Mouse (Mus musculus) testis, adult 10 weeks (tissue): ENCODE results near the gene Igbp1. TPM values are rescaled to one million over a fixed set of nuclear protein-coding genes. Genes with fewer than 3 reads are reported as not detected.

Source experiments
- polyA plus RNA-seq: library from polyadenylated mRNA; stranded (reverse); fragments of 350-450 nt; fragmentation: Illumina TruSeq; extraction: RNeasy Lipid Tissue Mini Kit (QIAGEN cat#74804); gene quantifications from one replicate; pipeline ENCODE4 v1.2.3, GENCODE M21; 2014; ENCODE audit warnings: low read depth, low replicate concordance

The Igbp1 gene
- polyA plus RNA-seq, result 9.2 TPM

GRCm38 (mm10) chrX:100494068-100494978, at the start of gene Igbp1:
Gene Igbp1 (plus strand): TSS chrX:100494291.

GRCm38 (mm10) chrX:100524471-100524870, 30.4 kb downstream of the Igbp1 start, which contains the start of gene Dgat2l6:
Gene Dgat2l6 (plus strand): TSS chrX:100524838.

Other genes with a start within 250 kb of the Igbp1 start
- not detected for gene Otud6a, start 65.3 kb upstream of the Igbp1 start, polyA plus RNA-seq
- gene Awat2, start 51.6 kb upstream of the Igbp1 start, polyA plus RNA-seq, result 1.2 TPM
- not detected for gene Dgat2l6, start 30.5 kb downstream of the Igbp1 start, polyA plus RNA-seq
- not detected for gene Awat1, start 78.0 kb downstream of the Igbp1 start, polyA plus RNA-seq
- not detected for gene P2ry4, start 100.6 kb downstream of the Igbp1 start, polyA plus RNA-seq
- gene Arr3, start 111.2 kb downstream of the Igbp1 start, polyA plus RNA-seq, result not detected
- gene Kif4, start 131.4 kb downstream of the Igbp1 start, polyA plus RNA-seq, result 5.5 TPM
- 15.8 TPM for gene Pdzd11, start 132.3 kb downstream of the Igbp1 start, polyA plus RNA-seq
- 0.20 TPM for gene Gdpd2, start 235.6 kb downstream of the Igbp1 start, polyA plus RNA-seq